Comparison of ENCODE assay signal across 8 mouse cellular contexts in the genomic region with DNA sequence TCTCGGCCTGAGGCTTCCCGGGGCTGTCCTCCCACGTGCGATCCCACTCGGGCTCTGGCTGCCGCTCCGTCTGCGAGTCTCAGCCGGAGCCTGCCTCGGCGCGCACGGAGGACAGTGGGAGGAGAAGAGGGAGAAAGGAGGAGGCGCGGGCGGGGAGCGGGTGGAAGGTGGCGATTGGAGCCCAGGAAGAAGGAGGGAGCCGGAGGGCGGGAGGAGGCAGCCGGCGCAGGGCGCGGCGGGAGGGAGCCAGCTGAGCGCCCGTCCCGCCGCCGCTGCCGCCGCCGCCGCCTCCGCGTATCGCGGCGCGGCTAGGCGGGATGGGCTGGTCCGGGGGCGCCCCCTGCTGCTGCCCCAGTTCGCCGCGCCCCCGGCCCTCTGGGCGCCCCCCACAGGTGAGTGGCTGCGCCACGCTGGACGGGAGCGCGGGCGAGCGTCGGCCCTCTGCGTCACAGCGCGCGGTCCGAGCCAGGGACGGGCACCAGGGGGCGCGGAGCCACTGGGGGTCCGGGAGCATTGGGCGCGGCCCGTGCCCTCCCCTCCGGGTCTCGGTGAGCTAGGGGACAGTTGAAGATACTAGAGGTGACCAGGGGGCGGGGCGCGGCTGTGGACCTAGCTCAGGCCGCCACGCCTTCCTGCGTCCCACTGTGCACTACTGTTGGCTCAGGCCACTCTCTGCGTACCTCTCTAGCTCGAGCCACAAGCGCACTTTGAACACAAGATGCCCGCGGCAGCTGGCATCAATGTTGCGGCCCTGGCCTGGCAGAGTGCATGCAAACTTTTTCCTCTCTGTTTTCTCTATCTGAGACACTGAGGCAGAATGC. TPM values are rescaled to one million over a fixed set of nuclear protein-coding genes. Genes with fewer than 3 reads are reported as not detected.
DNase-seq lines count a peak whose midpoint lies in the region; ATAC-seq lines count a peak whose summit lies in the region.

TSS of gene Tns2 (plus strand) at position 253 of the 821 bp plus-strand sequence.

- H3K9me3 ChIP-seq in embryonic facial prominence, embryonic 13.5 days: no peaks in the 10 kb centered on the region
- H3K9me3 ChIP-seq in kidney, embryonic 14.5 days (ENCODE audit: control insufficient read depth, low read length): no peaks in the 10 kb centered on the region
- H3K9me3 ChIP-seq in liver, embryonic 11.5 days (ENCODE audit: control insufficient read depth, low read length): no peaks in the 10 kb centered on the region
- no peaks in the 10 kb centered on the region for H3K9me3 ChIP-seq in stomach, embryonic 16.5 days (replicated peaks; ENCODE audit: control insufficient read depth, low read length)

- H3K9ac ChIP-seq in embryonic facial prominence, embryonic 13.5 days: peak within 1 kb of the TSS; percentile 81
- peak within 1 kb of the TSS; percentile 77 for H3K9ac ChIP-seq in kidney, embryonic 14.5 days (ENCODE audit: low read depth, low read length)
- peak within 1 kb of the TSS; percentile 66 for H3K9ac ChIP-seq in liver, embryonic 11.5 days (ENCODE audit: low read depth, low read length)
- H3K9ac ChIP-seq in stomach, embryonic 16.5 days (ENCODE audit: low read length): peak within 1 kb of the TSS; percentile 87

- peak; percentile 69 for ATAC-seq in embryonic facial prominence, embryonic 13.5 days (ENCODE audit: insufficient number of reproducible peaks, insufficient read depth, low FRiP score, low TSS enrichment, low read depth)
- ATAC-seq in kidney, embryonic 14.5 days (ENCODE audit: low FRiP score, low TSS enrichment): peak; percentile 43
- ATAC-seq in liver, embryonic 11.5 days (replicated peaks; ENCODE audit: low FRiP score): peak; percentile 68
- peak; percentile 67 for ATAC-seq in stomach, embryonic 16.5 days (ENCODE audit: insufficient read depth, low FRiP score)

- under 1% methylated on average over 57 of the region's 82 CpGs for WGBS in embryonic facial prominence, embryonic 13.5 days
- WGBS in kidney, embryonic 14.5 days: under 1% methylated on average over 34 of the region's 82 CpGs
- WGBS in liver, embryonic 11.5 days: under 1% methylated on average over 73 of the region's 82 CpGs
- WGBS in stomach, embryonic 16.5 days: under 1% methylated on average over 74 of the region's 82 CpGs

- DNase-seq in 416B (ENCODE audit: low read depth): peak; percentile 67
- peak; percentile 91 for DNase-seq in adrenal gland, postnatal 10 days
- peak; percentile 88 to 90 for DNase-seq in heart, adult 9 months (ENCODE audit: low spot score in 2 of 2)
- peak; percentile 80 for DNase-seq in liver, embryonic 11.5 days (ENCODE audit: low spot score)
- DNase-seq in naive thymus-derived CD4-positive, alpha-beta T cell, adult 2 months (ENCODE audit: low read depth): peak; percentile 56

- H3K4me1 ChIP-seq in embryonic facial prominence, embryonic 13.5 days: peaks cover 74% of the 10 kb centered on the region
- peaks cover 58% of the 10 kb centered on the region for H3K4me1 ChIP-seq in kidney, embryonic 14.5 days (ENCODE audit: control insufficient read depth, insufficient read depth, low read length)
- peaks cover 45% of the 10 kb centered on the region for H3K4me1 ChIP-seq in liver, embryonic 11.5 days (replicated peaks; ENCODE audit: control insufficient read depth, insufficient read depth, low read length)
- H3K4me1 ChIP-seq in stomach, embryonic 16.5 days (ENCODE audit: control insufficient read depth, insufficient read depth, low read length): peaks cover 72% of the 10 kb centered on the region

- peak within 1 kb of the TSS; percentile 99 for H3K27ac ChIP-seq in embryonic facial prominence, embryonic 13.5 days
- H3K27ac ChIP-seq in kidney, embryonic 14.5 days (ENCODE audit: low read depth, low read length): peak within 1 kb of the TSS; percentile 98
- peak within 1 kb of the TSS; percentile 70 for H3K27ac ChIP-seq in liver, embryonic 11.5 days (ENCODE audit: low read depth, low read length)
- peak within 1 kb of the TSS; percentile 98 for H3K27ac ChIP-seq in stomach, embryonic 16.5 days (ENCODE audit: low read length)

- peaks cover 27% of the 10 kb centered on the region for H3K36me3 ChIP-seq in embryonic facial prominence, embryonic 13.5 days
- peaks cover 27% of the 10 kb centered on the region for H3K36me3 ChIP-seq in kidney, embryonic 14.5 days (ENCODE audit: control insufficient read depth, insufficient read depth, low read length)
- H3K36me3 ChIP-seq in liver, embryonic 11.5 days (ENCODE audit: control insufficient read depth, insufficient read depth, low read length): peaks cover 10% of the 10 kb centered on the region
- peaks cover 7% of the 10 kb centered on the region; the same call in 1 of the 2 replicates for H3K36me3 ChIP-seq in stomach, embryonic 16.5 days (ENCODE audit: control insufficient read depth, insufficient read depth, low read length)

- peak within 1 kb of the TSS; percentile 81 for H3K4me2 ChIP-seq in embryonic facial prominence, embryonic 13.5 days
- peak within 1 kb of the TSS; percentile 83 for H3K4me2 ChIP-seq in kidney, embryonic 14.5 days (replicated peaks; ENCODE audit: low read depth, low read length)
- H3K4me2 ChIP-seq in liver, embryonic 11.5 days: peak within 1 kb of the TSS; percentile 98
- peak within 1 kb of the TSS; percentile 69 for H3K4me2 ChIP-seq in stomach, embryonic 16.5 days (ENCODE audit: low read depth, low read length)

- H3K4me3 ChIP-seq in embryonic facial prominence, embryonic 13.5 days: peak within 1 kb of the TSS; percentile 52
- H3K4me3 ChIP-seq in kidney, embryonic 14.5 days (ENCODE audit: low read length): peak within 1 kb of the TSS; percentile 53
- H3K4me3 ChIP-seq in liver, embryonic 11.5 days (ENCODE audit: low read depth, low read length): peak within 1 kb of the TSS; percentile 61
- peak within 1 kb of the TSS; percentile 64 for H3K4me3 ChIP-seq in stomach, embryonic 16.5 days (replicated peaks; ENCODE audit: low read length)

- no peaks in the 10 kb centered on the region for H3K27me3 ChIP-seq in embryonic facial prominence, embryonic 13.5 days
- H3K27me3 ChIP-seq in kidney, embryonic 14.5 days (ENCODE audit: control insufficient read depth, insufficient read depth, low read length): no peaks in the 10 kb centered on the region
- peaks cover 3% of the 10 kb centered on the region for H3K27me3 ChIP-seq in liver, embryonic 11.5 days (replicated peaks; ENCODE audit: control insufficient read depth, insufficient read depth, low read length)
- H3K27me3 ChIP-seq in stomach, embryonic 16.5 days (ENCODE audit: control insufficient read depth, insufficient read depth, low read length): no peaks in the 10 kb centered on the region

RNA-seq across cellular contexts. Expression of gene Tns2, which starts in this region (rescaled TPM):
- 10 to 100 TPM; 64.5 to 84.6 TPM for total RNA-seq in adrenal gland, postnatal 10 days (2021)
- 40.1 and 49.3 TPM in 2 replicates for polyA plus RNA-seq in embryonic facial prominence, embryonic 13.5 days (2015; fragmentation: Nextera tagmentation; extraction: Ambion mirVana)
- polyA plus RNA-seq in kidney, embryonic 14.5 days (2014; fragmentation: Nextera tagmentation; extraction: Ambion mirVana): 39.1 and 46.6 TPM in 2 replicates
- polyA plus RNA-seq in liver, embryonic 11.5 days (2014; fragmentation: Nextera tagmentation; extraction: Ambion mirVana): 13.2 and 17.8 TPM in 2 replicates
- polyA plus RNA-seq in stomach, embryonic 16.5 days (2015; fragmentation: Nextera tagmentation; extraction: Ambion mirVana): 41.2 and 43.0 TPM in 2 replicates

Comparison
In these comparisons a context has a peak if more than half of its experiments do, and no peak if none do; other contexts are left out.
1. Peak in every context shown above with its lines: DNase-seq, ATAC-seq, H3K4me3 ChIP-seq and H3K27ac ChIP-seq.